Mouse (Mus musculus) hindbrain, embryonic 13.5 days (tissue): Measurements from ENCODE around the gene Atxn7l1. TPM values are rescaled to one million over a fixed set of nuclear protein-coding genes. Genes with fewer than 3 reads are reported as not detected.

Experiments used
- ATAC-seq: fragments of 200-750 bp; cut with Nextera tagmentation; 2 replicates; pipeline ENCODE4 v1.8.0; 2017; ENCODE audit warnings: moderate TSS enrichment; ENCODE audit not compliant: low FRiP score
- H3K27ac ChIP-seq: fragments of 300-500 bp; sonication (generic); 2 replicates; pipeline ENCODE4 v1.5.1; 2015; ENCODE audit warnings: inconsistent platforms, mild to moderate bottlenecking, moderate library complexity
- H3K27me3 ChIP-seq: fragments of 300-500 bp; sonication (generic); 2 replicates; pipeline ENCODE4 v1.6.1; 2015; ENCODE audit warnings: mild to moderate bottlenecking, inconsistent platforms
- H3K36me3 ChIP-seq: fragments of 300-500 bp; sonication (generic); 2 replicates; pipeline ENCODE4 v1.6.1; 2015; ENCODE audit warnings: mild to moderate bottlenecking, inconsistent platforms
- H3K4me1 ChIP-seq: fragments of 300-500 bp; sonication (generic); replicated peaks from 2 replicates; pipeline ENCODE4 v1.6.1; 2015; ENCODE audit warnings: inconsistent platforms
- H3K4me2 ChIP-seq: fragments of 300-500 bp; sonication (generic); 2 replicates; pipeline ENCODE4 v1.6.1; 2015; ENCODE audit warnings: inconsistent platforms, mild to moderate bottlenecking, moderate library complexity
- H3K4me3 ChIP-seq: fragments of 300-500 bp; sonication (generic); 2 replicates; pipeline ENCODE4 v1.5.1; 2015; ENCODE audit warnings: mild to moderate bottlenecking, inconsistent platforms
- H3K9ac ChIP-seq: fragments of 300-500 bp; sonication (generic); 2 replicates; pipeline ENCODE4 v1.6.1; 2015; ENCODE audit warnings: mild to moderate bottlenecking, inconsistent platforms
- H3K9me3 ChIP-seq: fragments of 300-500 bp; sonication (generic); 2 replicates; pipeline ENCODE4 v1.6.1; 2016; ENCODE audit warnings: inconsistent platforms
- WGBS: fragments of 180-500 bp; shearing (Covaris S2); methylation state at CpG from one replicate; pipeline ENCODE4 v1.1.7; 2015; 5-methylcytosine and 5-hydroxymethylcytosine counted together
- polyA plus RNA-seq: library from polyadenylated mRNA; unstranded; fragments of >200 nt; fragmentation: Nextera tagmentation; extraction: Ambion mirVana; gene quantifications from 2 replicates; pipeline ENCODE4 v1.2.1, GENCODE M21; 2015

The Atxn7l1 gene
- polyA plus RNA-seq, 1 experiment from 2014 or later = 22.4 TPM

DNA sequence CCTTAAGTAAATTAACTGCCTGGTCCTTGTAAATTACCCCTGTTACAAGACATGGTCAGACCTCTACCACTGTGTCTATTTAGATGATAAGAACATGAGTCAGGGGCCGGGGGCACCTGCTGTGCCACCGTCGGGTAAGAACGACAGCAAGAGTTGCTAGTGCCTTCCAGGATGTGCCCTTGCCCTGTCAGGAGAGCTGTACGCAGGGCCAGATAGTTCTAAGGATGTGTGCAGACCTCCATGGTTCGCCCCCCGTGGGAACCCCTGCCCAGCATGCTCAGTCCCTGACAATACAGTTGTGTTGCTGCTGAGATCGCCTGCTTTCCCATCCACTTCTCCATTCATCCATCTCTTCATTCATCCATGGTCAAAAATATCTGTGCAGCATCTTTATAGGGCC lies 217.6 kb downstream of the Atxn7l1 start:
- no peak overlapping the region for H3K4me2 ChIP-seq
- no peaks in the 10 kb centered on the region for H3K9me3 ChIP-seq
- no peaks in the 10 kb centered on the region for H3K27me3 ChIP-seq
- H3K27ac ChIP-seq = no peak overlapping the region
- H3K4me3 ChIP-seq = no peak overlapping the region
- H3K4me1 ChIP-seq = peaks cover 14% of the 10 kb centered on the region
- ATAC-seq = no peak
- H3K9ac ChIP-seq = no peak overlapping the region
- 86% methylated on average over 8 of the region's 8 CpGs for WGBS
- peaks cover 31% of the 10 kb centered on the region for H3K36me3 ChIP-seq

DNA sequence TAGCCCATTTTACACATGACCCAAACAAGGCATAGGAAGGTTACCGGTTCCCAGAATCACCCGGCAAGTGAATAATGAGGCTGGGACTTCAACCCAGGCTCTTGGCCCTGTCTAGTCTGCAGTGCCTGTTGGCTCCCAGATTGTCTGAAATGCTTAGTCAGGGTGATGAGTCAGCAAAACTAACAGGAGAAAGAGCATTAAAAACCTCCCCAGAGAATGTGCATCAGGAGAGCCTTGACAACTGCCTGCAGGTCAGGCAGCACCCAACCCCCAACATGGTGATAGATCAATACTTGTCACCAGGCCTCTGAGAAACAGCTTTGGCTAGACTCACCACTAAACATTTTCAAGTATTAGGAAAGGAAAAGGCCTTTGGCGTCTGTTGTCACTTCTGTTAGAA lies 222.1 kb downstream of the Atxn7l1 start:
- H3K27ac ChIP-seq = no peak overlapping the region
- H3K4me3 ChIP-seq = no peak overlapping the region
- peaks cover 31% of the 10 kb centered on the region for H3K36me3 ChIP-seq
- no peak for ATAC-seq
- no peaks in the 10 kb centered on the region for H3K27me3 ChIP-seq
- H3K9me3 ChIP-seq = no peaks in the 10 kb centered on the region
- no peaks in the 10 kb centered on the region for H3K4me1 ChIP-seq
- H3K9ac ChIP-seq = no peak overlapping the region
- H3K4me2 ChIP-seq = no peak overlapping the region
- WGBS = 85% methylated on average over 3 of the region's 3 CpGs

DNA sequence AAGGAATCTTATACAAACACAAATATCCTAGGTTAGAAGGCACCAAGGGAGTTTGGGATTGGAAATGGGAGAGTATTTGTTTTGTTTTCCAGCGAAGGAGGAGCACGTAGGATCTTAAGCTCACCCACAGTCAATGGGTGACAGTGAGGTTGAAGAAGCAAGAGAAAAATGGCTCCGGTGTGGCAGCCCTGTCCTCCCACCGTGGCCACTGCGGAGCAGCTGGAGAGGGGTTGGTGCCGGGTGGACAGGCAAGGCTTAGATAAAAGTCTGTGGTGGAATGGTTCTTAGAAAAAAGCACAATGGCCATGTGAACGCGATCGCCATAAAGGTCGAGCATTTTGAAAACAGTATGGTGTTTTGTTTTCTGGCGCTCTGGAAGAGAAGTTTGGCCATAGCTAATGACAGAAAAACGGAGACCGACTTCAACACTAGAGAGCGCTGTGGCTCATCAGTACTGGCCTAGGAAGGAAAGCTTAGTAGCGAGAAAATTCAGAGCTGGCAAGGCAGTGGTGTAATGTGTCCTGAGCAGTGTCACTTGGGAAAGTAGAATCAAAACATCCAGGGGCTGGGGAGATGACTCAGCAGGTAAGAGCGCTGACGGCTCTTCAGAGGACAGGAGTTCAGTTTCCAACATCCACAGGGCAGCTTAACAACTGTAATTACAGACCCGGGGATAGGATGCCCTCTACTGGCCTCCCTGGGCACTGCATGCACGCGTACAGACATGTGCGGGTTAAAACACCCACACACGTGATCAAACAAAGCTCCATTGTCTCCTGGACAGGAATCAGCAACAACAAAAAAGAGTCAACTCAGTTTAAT lies 232.3 kb downstream of the Atxn7l1 start:
- Histone ChIP-seq H3K4me3 (peak overlapping the region; percentile 14; the same call in 1 of the 2 replicates), H3K9me3 (no peaks in the 10 kb centered on the region), H3K36me3 (no peaks in the 10 kb centered on the region), H3K27me3 (peaks cover 3% of the 10 kb centered on the region; the same call in 1 of the 2 replicates), H3K27ac (no peak overlapping the region), H3K9ac (no peak overlapping the region), H3K4me1 (0 out of 2 replicates have a peak, but pooled peaks cover 13% of the 10 kb centered on the region), H3K4me2 (peak overlapping the region; percentile 40)
- WGBS = 20% methylated on average over 22 of the region's 22 CpGs
- ATAC-seq = peak; percentile 78

- whole genome bisulfite sequencing = 6% methylated on average over 5 of the region's 5 CpGs
Measured at GRCm38 (mm10) chr12:33388842-33389241, 241.3 kb downstream of the Atxn7l1 start.

DNA sequence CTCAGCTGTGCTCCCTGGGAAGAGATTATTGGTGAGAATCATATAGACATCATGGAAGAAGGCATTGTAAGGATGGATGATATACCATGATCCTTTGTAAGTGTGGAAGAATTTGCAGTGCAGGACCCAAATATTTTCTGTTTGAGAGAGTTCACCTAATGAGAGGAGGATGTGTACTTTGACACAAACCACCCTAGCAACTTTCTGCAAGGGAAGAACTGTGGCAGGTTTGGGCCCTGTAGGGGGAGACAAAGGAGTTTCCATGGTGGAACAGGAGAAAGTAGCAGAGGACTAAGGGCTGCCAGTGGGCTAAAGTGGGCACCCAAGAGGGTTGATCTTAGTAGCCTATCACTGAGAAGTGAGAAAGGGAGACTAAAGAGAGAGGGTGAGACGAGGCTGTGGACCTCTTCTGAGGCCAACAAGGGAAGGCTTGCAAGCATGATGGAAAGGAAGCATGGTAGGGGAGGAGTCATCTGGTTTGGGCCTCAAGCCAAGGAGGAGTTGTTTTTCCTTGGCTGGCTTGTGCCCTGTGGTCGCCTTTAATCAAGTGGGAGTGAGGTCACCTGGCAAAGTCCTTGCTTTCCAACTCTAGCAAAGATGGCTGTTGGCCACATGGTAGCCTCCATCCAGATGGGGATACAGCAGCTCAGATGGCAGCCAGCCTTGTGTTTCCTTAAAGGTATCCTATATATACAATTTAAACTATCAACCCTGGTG lies 243.5 kb downstream of the Atxn7l1 start:
- Histone ChIP-seq H3K9me3 (no peaks in the 10 kb centered on the region), H3K9ac (no peak overlapping the region), H3K4me1 (peaks cover 12% of the 10 kb centered on the region), H3K4me2 (no peak overlapping the region), H3K27ac (no peak overlapping the region), H3K36me3 (no peaks in the 10 kb centered on the region), H3K4me3 (no peak overlapping the region), H3K27me3 (peaks cover 21% of the 10 kb centered on the region)
- ATAC-seq = no peak
- WGBS = 71% methylated on average over 2 of the region's 2 CpGs

More at GRCm38 (mm10) chr12:33388842-33389241, 241.3 kb downstream of the Atxn7l1 start:
- Histone ChIP-seq H3K4me3 (no peak overlapping the region), H3K4me2 (no peak overlapping the region), H3K4me1 (no peaks in the 10 kb centered on the region), H3K27ac (no peak overlapping the region), H3K27me3 (peaks cover 22% of the 10 kb centered on the region), H3K9ac (no peak overlapping the region), H3K36me3 (no peaks in the 10 kb centered on the region), H3K9me3 (no peaks in the 10 kb centered on the region)
- ATAC-seq = peak; percentile 75

- Histone ChIP-seq H3K9me3 (no peaks in the 10 kb centered on the region), H3K4me2 (peak within 1 kb of the TSS; percentile 60), H3K4me1 (peaks cover 12% of the 10 kb centered on the region), H3K9ac (peak within 1 kb of the TSS; percentile 67), H3K27me3 (no peaks in the 10 kb centered on the region), H3K4me3 (peak within 1 kb of the TSS; percentile 37), H3K27ac (peak within 1 kb of the TSS; percentile 86), H3K36me3 (no peaks in the 10 kb centered on the region)
- 7% methylated on average over 24 of the region's 24 CpGs for WGBS
- ATAC-seq = peak; percentile 87
Measured at GRCm38 (mm10) chr12:33394804-33395623, 247.5 kb downstream of the Atxn7l1 start, which contains the start of gene Efcab10. TSS of gene Efcab10 (plus strand) at chr12:33394854.

DNA sequence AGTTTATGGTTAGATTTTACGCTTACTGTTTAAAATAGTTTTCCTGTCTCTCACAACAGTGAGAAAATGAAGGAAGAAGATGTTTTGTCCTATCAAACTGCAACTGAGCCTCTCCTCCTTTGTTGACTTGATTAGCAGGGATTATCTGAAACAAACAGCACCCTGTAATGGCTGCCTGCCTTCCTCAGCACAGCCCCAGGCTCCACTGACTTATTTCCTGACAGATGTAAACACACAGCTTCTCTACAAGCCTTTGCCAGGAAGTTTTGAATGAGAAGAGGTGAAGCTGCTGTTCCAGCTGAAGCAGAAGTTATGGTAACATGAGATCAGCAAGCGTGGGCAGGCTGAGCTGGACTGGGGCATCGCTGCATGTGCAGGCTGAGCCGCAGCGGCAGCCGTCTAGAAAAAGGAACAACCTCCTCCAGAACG lies 255.8 kb downstream of the Atxn7l1 start:
- no peak overlapping the region for H3K4me2 ChIP-seq
- no peaks in the 10 kb centered on the region for H3K9me3 ChIP-seq
- no peaks in the 10 kb centered on the region for H3K36me3 ChIP-seq
- no peaks in the 10 kb centered on the region for H3K27me3 ChIP-seq
- ATAC-seq = no peak
- H3K4me3 ChIP-seq = no peak overlapping the region
- no peak overlapping the region for H3K27ac ChIP-seq
- no peak overlapping the region for H3K9ac ChIP-seq
- H3K4me1 ChIP-seq = peaks cover 14% of the 10 kb centered on the region
- WGBS = 73% methylated on average over 7 of the region's 7 CpGs

- Histone ChIP-seq H3K9me3 (no peaks in the 10 kb centered on the region), H3K36me3 (no peaks in the 10 kb centered on the region), H3K4me2 (no peak overlapping the region), H3K27ac (peak overlapping the region; percentile 65), H3K4me3 (no peak overlapping the region), H3K27me3 (no peaks in the 10 kb centered on the region), H3K4me1 (peaks cover 14% of the 10 kb centered on the region), H3K9ac (0 out of 2 replicates have a peak overlapping the region, but pooled peaks have one; percentile 26)
- 56% methylated on average over 5 of the region's 5 CpGs for WGBS
- 0 out of 2 replicates have a peak, but pooled peaks have one; percentile 17 for ATAC-seq
Measured at GRCm38 (mm10) chr12:33404996-33405395, 257.5 kb downstream of the Atxn7l1 start.

GRCm38 (mm10) chr12:33405398-33406026 lies 258.0 kb downstream of the Atxn7l1 start:
- ATAC-seq = peak; percentile 73
- Histone ChIP-seq H3K27ac (peak overlapping the region; percentile 65), H3K36me3 (no peaks in the 10 kb centered on the region), H3K9me3 (no peaks in the 10 kb centered on the region), H3K4me2 (no peak overlapping the region), H3K4me1 (peaks cover 14% of the 10 kb centered on the region), H3K4me3 (no peak overlapping the region), H3K27me3 (no peaks in the 10 kb centered on the region), H3K9ac (0 out of 2 replicates have a peak overlapping the region, but pooled peaks have one; percentile 26)
- 31% methylated on average over 6 of the region's 6 CpGs for WGBS

DNA sequence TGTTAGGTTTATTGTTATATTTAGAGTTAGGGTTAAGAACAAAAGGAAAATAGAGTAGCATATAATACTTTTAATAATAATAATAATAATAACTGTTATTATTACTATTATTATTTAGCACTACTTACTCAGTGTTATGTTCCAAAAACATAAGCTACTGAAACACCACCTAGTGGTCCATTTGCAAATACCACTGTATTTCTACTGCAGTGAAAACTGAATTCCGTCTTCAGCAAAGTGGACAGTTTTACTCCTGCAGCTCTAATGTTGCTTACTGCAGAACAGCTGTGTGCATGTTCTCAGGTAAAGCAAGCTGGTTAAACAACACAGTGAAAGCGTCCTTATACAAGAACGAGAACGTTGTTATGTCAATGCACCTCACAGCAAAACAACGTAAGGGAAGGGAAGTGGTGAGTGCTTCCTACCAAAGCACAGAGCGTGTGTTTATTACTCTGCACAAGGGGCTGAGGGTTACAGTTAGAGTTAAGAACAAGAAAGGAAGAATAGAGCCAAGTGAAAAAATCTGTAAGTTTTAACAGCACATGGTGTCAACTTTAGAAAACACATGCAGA lies 264.2 kb downstream of the Atxn7l1 start:
- Histone ChIP-seq H3K27me3 (0 out of 2 replicates have a peak, but pooled peaks cover 3% of the 10 kb centered on the region), H3K9ac (no peak overlapping the region), H3K27ac (no peak overlapping the region), H3K9me3 (no peaks in the 10 kb centered on the region), H3K36me3 (no peaks in the 10 kb centered on the region), H3K4me3 (no peak overlapping the region), H3K4me2 (no peak overlapping the region), H3K4me1 (no peaks in the 10 kb centered on the region)
- WGBS = 57% methylated on average over 6 of the region's 6 CpGs
- no peak for ATAC-seq
